Mouse (Mus musculus) embryonic facial prominence, embryonic 13.5 days (tissue): ENCODE measurements around the gene Irak4. TPM values are rescaled to one million over a fixed set of nuclear protein-coding genes. Genes with fewer than 3 reads are reported as not detected.

Experiments
- polyA plus RNA-seq: library from polyadenylated mRNA; unstranded; fragments of >200 nt; fragmentation: Nextera tagmentation; extraction: Ambion mirVana; gene quantifications from 2 replicates; pipeline ENCODE4 v1.2.1, GENCODE M21; 2015

Gene Irak4
- polyA plus RNA-seq, 1 experiment from 2014 or later: 5.0 TPM

Other genes with a start within 250 kb of the Irak4 start
- gene Adamts20, start 78.2 kb upstream of the Irak4 start, polyA plus RNA-seq: 10.9 and 13.8 TPM in 2 replicates
- 10.3 and 10.6 TPM in 2 replicates for gene Pus7l, start 96 bp upstream of the Irak4 start, polyA plus RNA-seq
- 72.8 and 76.9 TPM in 2 replicates for gene Twf1, start 46.2 kb downstream of the Irak4 start, polyA plus RNA-seq
- 4.9 and 5.0 TPM in 2 replicates for gene Tmem117, start 85.6 kb downstream of the Irak4 start, polyA plus RNA-seq